Mouse (Mus musculus): Measurements from ENCODE around the gene Oas1g.
"Not testable (repeated sequence)": the region's sequence is repeated elsewhere in the genome, so short reads cannot be mapped to it uniquely, and the experiment has no call there.

DNA sequence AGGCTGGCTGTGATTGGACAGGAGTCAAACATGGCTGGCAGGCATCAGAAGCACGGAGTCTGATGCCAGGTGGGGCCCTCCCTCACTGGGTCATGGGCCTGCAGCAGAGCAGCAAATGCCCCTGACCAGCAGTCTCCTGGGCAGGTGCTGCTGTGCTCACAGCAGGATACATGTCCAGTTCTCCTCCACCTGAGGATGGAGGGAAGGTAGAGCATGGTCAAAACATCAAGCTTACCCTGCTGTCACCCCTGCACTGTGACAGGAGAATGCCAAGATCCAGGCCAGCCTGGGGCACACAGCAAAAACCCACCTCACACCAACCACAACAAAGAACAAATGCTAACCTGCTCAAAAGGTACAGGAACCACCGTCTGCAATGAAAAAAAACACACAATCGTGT, 10.6 kb downstream of the Oas1g start:
- not testable (repeated sequence) for TF ChIP-seq CTCF (IDR thresholded peaks at IDR 0.05; ENCODE audit: borderline replicate concordance, insufficient read depth, low read length); POLR2A (IDR thresholded peaks at IDR 0.05; ENCODE audit: low read depth, low read length)

Data from embryonic fibroblast, embryonic 13.5 days (primary cell).